Mouse (Mus musculus) intestine, embryonic 14.5 days (tissue): ENCODE measurements around the gene Cyp2d34. TPM values are rescaled to one million over a fixed set of nuclear protein-coding genes. Genes with fewer than 3 reads are reported as not detected.

Source experiments
- microRNA-seq: library from miRNA; unstranded; fragments of <30 nt; microRNA quantifications from one replicate; pipeline ENCODE4, GENCODE M21; 2016
- polyA plus RNA-seq: library from polyadenylated mRNA; unstranded; fragments of >200 nt; fragmentation: Nextera tagmentation; extraction: Ambion mirVana; gene quantifications from 2 replicates; pipeline ENCODE4 v1.2.1, GENCODE M21; 2014

Cyp2d34 gene
- polyA plus RNA-seq, 1 experiment from 2014 or later: not detected

Small RNAs within 50 kb of the gene (microRNA-seq; reads per million reads assigned to microRNA genes)
- gene Gm27463 (not detected), gene Gm27742 (not detected)

Other genes starting within 250 kb of the Cyp2d34 start
- gene Cyp2d22, start 240.7 kb downstream of the Cyp2d34 start, polyA plus RNA-seq: 8.4 and 8.5 TPM in 2 replicates
- gene Cyp2d11, start 226.9 kb downstream of the Cyp2d34 start, polyA plus RNA-seq: not detected in 2 replicates
- gene Cyp2d10, start 213.8 kb downstream of the Cyp2d34 start, polyA plus RNA-seq: not detected in 2 replicates
- gene Cyp2d9, start 187.5 kb downstream of the Cyp2d34 start, polyA plus RNA-seq: 0.12 TPM in 1 of 2 replicates, not detected in the other
- not detected in 2 replicates for gene Cyp2d12, start 65.9 kb downstream of the Cyp2d34 start, polyA plus RNA-seq
- not detected in 2 replicates for gene Cyp2d40, start 143.2 kb upstream of the Cyp2d34 start, polyA plus RNA-seq
- 3.2 and 4.1 TPM in 2 replicates for gene Cyp2d26, start 173.3 kb upstream of the Cyp2d34 start, polyA plus RNA-seq